Mouse (Mus musculus): ENCODE measurements at regions not wholly inside any gene's neighbourhood (a gene's known extent, or its start where the extent isn't known, plus 50 kb on each side); places are given as distances from the start of the nearest gene placed in this dataset.

DNA sequence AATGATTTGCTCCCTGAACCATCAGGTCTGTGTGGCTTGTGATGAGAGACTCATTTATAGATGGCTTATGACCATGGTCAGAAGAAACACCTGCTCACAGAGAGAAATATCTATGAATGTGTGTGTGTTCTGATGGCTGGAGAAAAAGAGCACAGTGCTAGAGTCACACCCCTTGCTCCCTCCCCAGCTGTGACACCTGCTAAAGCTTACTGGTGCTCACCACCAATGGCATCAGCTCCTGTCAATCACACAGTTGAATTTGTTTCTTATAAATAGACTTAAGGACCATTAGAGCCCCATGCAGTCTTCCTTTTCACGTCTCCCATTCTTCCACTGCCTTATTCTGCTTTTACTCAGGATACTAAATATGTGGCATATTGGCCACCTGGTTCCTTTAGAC is 654.3 kb downstream of the Cbln4 start:
- H3K4me2 ChIP-seq (ENCODE audit: low read length), result no peak overlapping the region
- H3K9ac ChIP-seq (ENCODE audit: low read length), result no peak overlapping the region
- no peak overlapping the region for H3K27ac ChIP-seq (ENCODE audit: low read depth)
- H3K4me1 ChIP-seq (replicated peaks; ENCODE audit: control insufficient read depth, insufficient read depth, low read length), result no peaks in the 10 kb centered on the region
- ATAC-seq (replicated peaks; ENCODE audit: low FRiP score, low TSS enrichment, low read depth) (no peak), DNase-seq (ENCODE audit: low spot score) (no peak)
- 67% methylated on average over 1 of the region's 1 CpGs for WGBS
- H3K27me3 ChIP-seq (replicated peaks; ENCODE audit: control insufficient read depth, insufficient read depth, low read length), result no peaks in the 10 kb centered on the region
- no peaks in the 10 kb centered on the region for H3K9me3 ChIP-seq (ENCODE audit: control insufficient read depth, low read length)
- no peaks in the 10 kb centered on the region for H3K36me3 ChIP-seq (ENCODE audit: control insufficient read depth, insufficient read depth, low read length)
- H3K4me3 ChIP-seq (ENCODE audit: low read depth, low read length), result no peak overlapping the region

DNA sequence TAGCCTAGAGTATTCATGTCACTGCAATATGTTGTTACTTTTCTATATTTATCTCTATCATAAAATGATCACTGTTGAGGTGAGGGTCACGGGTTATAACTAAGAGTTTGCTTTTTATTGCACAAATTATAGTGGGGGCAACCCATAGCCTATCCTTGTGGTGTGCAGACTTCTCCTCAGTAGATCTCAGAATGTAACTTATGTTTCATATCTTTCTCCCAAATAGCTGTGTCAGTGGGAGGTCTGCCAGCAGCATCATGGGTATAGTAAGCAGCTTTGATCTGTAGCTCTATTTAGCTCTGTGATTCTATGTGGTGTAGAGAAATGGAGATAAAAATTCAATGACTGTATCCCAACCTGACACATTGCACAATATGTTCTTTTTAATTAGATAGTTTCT is 641.9 kb downstream of the Dok5 start:
- WGBS, result 68% methylated on average over 1 of the region's 1 CpGs
- Histone ChIP-seq H3K9me3 (ENCODE audit: control insufficient read depth, low read length) (no peaks in the 10 kb centered on the region), H3K9ac (ENCODE audit: low read length) (no peak overlapping the region), H3K4me1 (replicated peaks; ENCODE audit: control insufficient read depth, insufficient read depth, low read length) (no peaks in the 10 kb centered on the region), H3K27ac (ENCODE audit: low read depth) (no peak overlapping the region), H3K27me3 (replicated peaks; ENCODE audit: control insufficient read depth, insufficient read depth, low read length) (no peaks in the 10 kb centered on the region), H3K4me3 (ENCODE audit: low read depth, low read length) (no peak overlapping the region), H3K4me2 (ENCODE audit: low read length) (no peak overlapping the region), H3K36me3 (ENCODE audit: control insufficient read depth, insufficient read depth, low read length) (no peaks in the 10 kb centered on the region)
- DNase-seq (ENCODE audit: low spot score) (no peak), ATAC-seq (replicated peaks; ENCODE audit: low FRiP score, low TSS enrichment, low read depth) (no peak)

DNA sequence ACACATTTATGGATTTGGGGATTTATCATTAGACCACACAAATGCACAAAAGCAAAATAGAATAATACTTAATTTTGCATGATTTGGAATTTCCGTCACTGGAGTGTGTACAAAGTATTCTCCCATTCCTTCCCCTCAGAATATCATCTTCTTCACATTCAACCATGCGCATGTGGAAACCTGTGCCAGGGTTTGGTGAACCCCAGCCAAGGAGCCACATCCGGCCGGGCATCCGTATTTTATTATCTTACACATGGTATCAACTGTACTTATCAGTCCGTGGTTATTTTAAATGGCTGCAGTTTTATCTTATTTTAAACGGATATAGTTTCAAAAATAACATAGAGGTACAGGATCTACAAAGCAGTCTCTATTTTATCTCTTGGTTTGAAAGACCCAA is 641.4 kb downstream of the Dok5 start:
- 85% methylated on average over 7 of the region's 7 CpGs for WGBS
- ATAC-seq (replicated peaks; ENCODE audit: low FRiP score, low TSS enrichment, low read depth) (no peak), DNase-seq (ENCODE audit: low spot score) (no peak)
- no peaks in the 10 kb centered on the region for H3K36me3 ChIP-seq (ENCODE audit: control insufficient read depth, insufficient read depth, low read length)
- no peak overlapping the region for H3K27ac ChIP-seq (ENCODE audit: low read depth)
- H3K9me3 ChIP-seq (ENCODE audit: control insufficient read depth, low read length), result no peaks in the 10 kb centered on the region
- no peak overlapping the region for H3K4me3 ChIP-seq (ENCODE audit: low read depth, low read length)
- H3K4me2 ChIP-seq (ENCODE audit: low read length), result no peak overlapping the region
- H3K27me3 ChIP-seq (replicated peaks; ENCODE audit: control insufficient read depth, insufficient read depth, low read length), result no peaks in the 10 kb centered on the region
- H3K4me1 ChIP-seq (replicated peaks; ENCODE audit: control insufficient read depth, insufficient read depth, low read length), result no peaks in the 10 kb centered on the region
- H3K9ac ChIP-seq (ENCODE audit: low read length), result no peak overlapping the region

DNA sequence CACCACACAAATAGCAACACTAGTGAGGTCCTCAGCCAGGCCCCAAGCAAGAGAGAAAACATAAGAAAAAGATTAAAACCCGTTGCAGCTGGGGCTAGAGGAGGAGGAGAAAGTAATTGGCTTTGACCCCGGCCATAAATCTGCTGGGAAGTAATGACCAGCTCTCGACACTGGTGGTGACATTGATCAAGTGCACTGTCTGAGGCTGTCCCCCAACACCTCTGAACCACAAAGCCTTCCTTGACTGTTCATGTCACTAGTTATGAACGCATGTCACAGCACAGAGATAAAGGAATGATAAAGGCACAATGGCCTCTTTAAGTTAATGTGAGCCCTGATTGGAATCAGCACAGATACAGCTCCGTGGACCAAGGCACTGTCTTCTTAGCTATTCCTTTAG is 640.1 kb downstream of the Dok5 start:
- H3K4me3 ChIP-seq (ENCODE audit: low read depth, low read length), result no peak overlapping the region
- H3K27me3 ChIP-seq (replicated peaks; ENCODE audit: control insufficient read depth, insufficient read depth, low read length), result no peaks in the 10 kb centered on the region
- DNase-seq (ENCODE audit: low spot score) (no peak), ATAC-seq (replicated peaks; ENCODE audit: low FRiP score, low TSS enrichment, low read depth) (no peak)
- no peak overlapping the region for H3K4me2 ChIP-seq (ENCODE audit: low read length)
- H3K36me3 ChIP-seq (ENCODE audit: control insufficient read depth, insufficient read depth, low read length), result no peaks in the 10 kb centered on the region
- no peak overlapping the region for H3K27ac ChIP-seq (ENCODE audit: low read depth)
- no peak overlapping the region for H3K9ac ChIP-seq (ENCODE audit: low read length)
- H3K4me1 ChIP-seq (replicated peaks; ENCODE audit: control insufficient read depth, insufficient read depth, low read length), result no peaks in the 10 kb centered on the region
- no peaks in the 10 kb centered on the region for H3K9me3 ChIP-seq (ENCODE audit: control insufficient read depth, low read length)
- 32% methylated on average over 5 of the region's 5 CpGs for WGBS

DNA sequence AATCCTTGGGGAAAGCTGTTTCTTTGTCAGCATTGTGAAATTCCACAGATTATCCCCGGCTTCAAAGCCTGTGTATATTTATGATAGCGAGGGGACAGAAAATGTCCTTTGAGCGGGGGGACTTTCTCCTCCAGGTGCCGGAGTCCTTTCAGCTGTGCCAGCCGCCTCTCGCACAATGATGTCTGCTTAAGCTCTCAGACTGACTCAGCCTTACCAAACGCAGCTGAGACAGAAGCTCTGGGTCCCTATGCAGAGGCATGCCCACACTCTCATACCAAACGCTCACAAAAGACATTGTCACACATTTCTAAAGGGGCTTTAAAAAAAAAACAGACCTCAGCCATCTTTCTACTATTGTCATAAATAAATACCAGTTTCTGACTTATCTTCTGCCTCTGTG is 633.9 kb downstream of the Dok5 start:
- ATAC-seq (replicated peaks; ENCODE audit: low FRiP score, low TSS enrichment, low read depth) (no peak), DNase-seq (ENCODE audit: low spot score) (no peak)
- Histone ChIP-seq H3K9ac (ENCODE audit: low read length) (no peak overlapping the region), H3K4me1 (replicated peaks; ENCODE audit: control insufficient read depth, insufficient read depth, low read length) (peaks cover 4% of the 10 kb centered on the region; the same call in 1 of the 2 replicates), H3K4me2 (ENCODE audit: low read length) (peak overlapping the region; percentile 21), H3K4me3 (ENCODE audit: low read depth, low read length) (no peak overlapping the region), H3K27ac (ENCODE audit: low read depth) (no peak overlapping the region), H3K27me3 (replicated peaks; ENCODE audit: control insufficient read depth, insufficient read depth, low read length) (no peaks in the 10 kb centered on the region), H3K9me3 (ENCODE audit: control insufficient read depth, low read length) (0 out of 2 replicates have a peak, but pooled peaks cover 5% of the 10 kb centered on the region), H3K36me3 (ENCODE audit: control insufficient read depth, insufficient read depth, low read length) (no peaks in the 10 kb centered on the region)
- 30% methylated on average over 8 of the region's 8 CpGs for WGBS

DNA sequence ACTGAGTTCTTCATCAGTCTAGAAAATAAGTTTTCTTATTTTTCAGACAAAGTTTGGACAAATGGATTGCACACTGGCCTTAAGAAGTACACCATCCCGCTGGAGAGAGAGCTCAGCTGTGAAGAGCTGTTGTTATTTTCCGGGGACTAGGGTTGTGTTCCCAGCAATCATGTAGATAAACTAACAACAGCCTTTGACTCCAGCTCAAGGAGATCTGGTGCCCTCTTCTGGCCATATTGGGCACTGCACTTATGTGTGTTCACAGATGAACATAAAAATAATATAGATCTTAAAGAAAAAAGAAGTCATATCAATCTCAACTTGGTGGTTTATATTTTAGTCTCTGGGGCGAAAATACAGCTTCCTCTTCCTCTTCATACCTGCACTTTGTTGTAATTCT is 633.0 kb downstream of the Dok5 start:
- Histone ChIP-seq H3K4me1 (replicated peaks; ENCODE audit: control insufficient read depth, insufficient read depth, low read length) (peaks cover 4% of the 10 kb centered on the region; the same call in 1 of the 2 replicates), H3K9me3 (ENCODE audit: control insufficient read depth, low read length) (0 out of 2 replicates have a peak, but pooled peaks cover 5% of the 10 kb centered on the region), H3K27me3 (replicated peaks; ENCODE audit: control insufficient read depth, insufficient read depth, low read length) (no peaks in the 10 kb centered on the region), H3K27ac (ENCODE audit: low read depth) (no peak overlapping the region), H3K36me3 (ENCODE audit: control insufficient read depth, insufficient read depth, low read length) (no peaks in the 10 kb centered on the region), H3K9ac (ENCODE audit: low read length) (no peak overlapping the region), H3K4me3 (ENCODE audit: low read depth, low read length) (no peak overlapping the region), H3K4me2 (ENCODE audit: low read length) (no peak overlapping the region)
- WGBS, result 93% methylated on average over 3 of the region's 3 CpGs
- ATAC-seq (replicated peaks; ENCODE audit: low FRiP score, low TSS enrichment, low read depth) (no peak), DNase-seq (ENCODE audit: low spot score) (no peak)

DNA sequence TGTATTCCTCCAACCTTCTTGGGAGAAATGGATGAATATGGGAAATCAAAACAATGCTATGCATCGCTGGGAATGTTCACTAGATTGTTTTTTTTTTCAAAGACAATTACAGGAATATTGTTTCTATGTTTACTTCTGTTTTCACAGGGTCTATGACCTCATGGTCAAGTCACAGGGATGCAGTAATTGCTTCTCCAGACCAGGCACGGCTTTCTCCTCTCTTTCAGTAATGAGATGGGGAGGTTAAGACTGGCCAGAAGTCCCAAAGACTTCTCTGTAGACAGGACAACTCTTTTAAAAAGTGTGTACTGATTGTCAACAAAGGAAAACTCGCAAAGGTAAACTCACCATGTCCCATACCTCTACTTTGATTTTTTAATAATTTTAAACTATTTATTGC is 631.8 kb downstream of the Dok5 start:
- no peak for ATAC-seq (replicated peaks; ENCODE audit: low FRiP score, low TSS enrichment, low read depth)
- no peak overlapping the region for H3K27ac ChIP-seq (ENCODE audit: low read depth)
- no peak overlapping the region for H3K4me3 ChIP-seq (ENCODE audit: low read depth, low read length)
- WGBS, result 82% methylated on average over 3 of the region's 3 CpGs
- no peaks in the 10 kb centered on the region for H3K36me3 ChIP-seq (ENCODE audit: control insufficient read depth, insufficient read depth, low read length)
- no peak overlapping the region for H3K4me2 ChIP-seq (ENCODE audit: low read length)
- H3K9me3 ChIP-seq (ENCODE audit: control insufficient read depth, low read length), result 0 out of 2 replicates have a peak, but pooled peaks cover 5% of the 10 kb centered on the region
- DNase-seq (ENCODE audit: low spot score), result no peak
- no peaks in the 10 kb centered on the region for H3K27me3 ChIP-seq (replicated peaks; ENCODE audit: control insufficient read depth, insufficient read depth, low read length)
- H3K9ac ChIP-seq (ENCODE audit: low read length), result no peak overlapping the region
- peaks cover 4% of the 10 kb centered on the region; the same call in 1 of the 2 replicates for H3K4me1 ChIP-seq (replicated peaks; ENCODE audit: control insufficient read depth, insufficient read depth, low read length)

DNA sequence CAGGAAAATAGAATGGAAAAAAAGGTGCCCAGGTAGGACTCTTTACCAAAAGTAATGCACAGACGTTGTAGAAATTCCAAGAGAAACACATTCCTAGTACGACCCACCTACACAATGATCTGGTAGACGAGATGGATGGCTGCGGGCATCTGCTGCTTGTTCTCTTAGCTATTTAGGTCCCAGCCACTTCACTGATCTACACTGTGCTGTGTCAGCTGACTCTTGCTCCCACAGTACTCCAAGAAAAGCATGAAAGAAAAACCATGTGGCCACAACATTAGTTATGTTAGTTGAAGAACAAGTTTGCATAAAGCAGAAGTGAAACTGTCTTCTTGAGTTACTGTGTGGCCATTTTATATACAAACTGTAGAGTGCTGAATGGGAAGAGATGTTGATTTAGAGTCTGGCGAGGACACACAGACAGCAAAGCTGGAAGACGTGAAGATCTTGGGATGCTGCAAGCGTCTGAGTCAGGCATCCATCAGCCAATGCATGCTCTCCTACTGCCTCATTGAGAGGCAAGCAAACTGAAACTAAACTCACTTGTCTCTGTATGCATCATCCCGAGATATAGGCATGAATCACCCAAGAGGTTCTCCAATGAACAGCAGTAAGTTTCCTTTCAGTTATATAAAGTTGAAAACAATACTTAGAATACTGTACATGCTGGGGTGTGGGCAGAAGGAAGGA is 626.6 kb downstream of the Dok5 start:
- no peak overlapping the region for H3K4me2 ChIP-seq (ENCODE audit: low read length)
- no peaks in the 10 kb centered on the region for H3K36me3 ChIP-seq (ENCODE audit: control insufficient read depth, insufficient read depth, low read length)
- no peaks in the 10 kb centered on the region for H3K4me1 ChIP-seq (replicated peaks; ENCODE audit: control insufficient read depth, insufficient read depth, low read length)
- DNase-seq (ENCODE audit: low spot score) (no peak), ATAC-seq (replicated peaks; ENCODE audit: low FRiP score, low TSS enrichment, low read depth) (no peak)
- H3K9me3 ChIP-seq (ENCODE audit: control insufficient read depth, low read length), result no peaks in the 10 kb centered on the region
- H3K4me3 ChIP-seq (ENCODE audit: low read depth, low read length), result no peak overlapping the region
- H3K27me3 ChIP-seq (replicated peaks; ENCODE audit: control insufficient read depth, insufficient read depth, low read length), result no peaks in the 10 kb centered on the region
- WGBS, result 41% methylated on average over 8 of the region's 8 CpGs
- H3K27ac ChIP-seq (ENCODE audit: low read depth), result no peak overlapping the region
- H3K9ac ChIP-seq (ENCODE audit: low read length), result no peak overlapping the region

DNA sequence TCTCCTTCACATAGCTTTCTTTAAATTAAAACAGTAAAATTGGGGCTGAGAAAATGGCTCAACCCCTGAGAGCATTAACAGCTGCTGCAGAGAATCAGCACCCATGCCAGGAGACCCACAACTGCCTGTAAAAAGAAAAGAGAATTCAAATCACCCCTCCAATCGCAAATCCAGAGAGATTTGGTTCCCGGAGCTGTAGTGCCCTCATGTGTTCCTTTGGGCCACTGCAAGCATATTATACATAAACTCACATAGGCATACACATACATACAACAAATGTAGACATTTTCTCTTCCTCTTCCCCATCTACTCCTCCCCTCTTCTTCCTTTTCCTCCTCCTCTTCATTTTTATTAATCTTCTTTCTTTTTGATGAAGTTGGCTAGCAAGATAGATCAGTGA is 616.5 kb downstream of the Dok5 start:
- no peak for ATAC-seq (replicated peaks; ENCODE audit: low FRiP score, low TSS enrichment, low read depth)
- Histone ChIP-seq H3K27ac (ENCODE audit: low read depth) (no peak overlapping the region), H3K9me3 (ENCODE audit: control insufficient read depth, low read length) (no peaks in the 10 kb centered on the region), H3K4me3 (ENCODE audit: low read depth, low read length) (no peak overlapping the region), H3K4me2 (ENCODE audit: low read length) (no peak overlapping the region), H3K36me3 (ENCODE audit: control insufficient read depth, insufficient read depth, low read length) (no peaks in the 10 kb centered on the region), H3K4me1 (replicated peaks; ENCODE audit: control insufficient read depth, insufficient read depth, low read length) (no peaks in the 10 kb centered on the region), H3K9ac (ENCODE audit: low read length) (no peak overlapping the region), H3K27me3 (replicated peaks; ENCODE audit: control insufficient read depth, insufficient read depth, low read length) (no peaks in the 10 kb centered on the region)
- DNase-seq (ENCODE audit: low spot score), result no peak
- WGBS, result 93% methylated on average over 2 of the region's 2 CpGs

Measured in intestine, embryonic 14.5 days (tissue).